Mouse (Mus musculus) bone marrow macrophage, adult 2 months (primary cell): Measurements from ENCODE around the gene Sacm1l. TPM values are rescaled to one million over a fixed set of nuclear protein-coding genes. Genes with fewer than 3 reads are reported as not detected.

ENCODE experiments used
- H3K27ac ChIP-seq: 2 replicates; pipeline ENCODE4 v1.5.1; 2012; ENCODE audit warnings: low read depth, low read length; ENCODE audit not compliant: insufficient read depth
- H3K4me1 ChIP-seq: 2 replicates; pipeline ENCODE4 v1.6.1; 2012; ENCODE audit warnings: low read length; ENCODE audit not compliant: control insufficient read depth, insufficient read depth
- H3K4me3 ChIP-seq: 2 replicates; pipeline ENCODE4 v1.5.1; 2012; ENCODE audit warnings: mild to moderate bottlenecking, low read length, moderate library complexity; ENCODE audit not compliant: insufficient read depth
- CTCF ChIP-seq: IDR thresholded peaks from 2 replicates; pipeline ENCODE4 v1.5.1; 2012; ENCODE audit warnings: low read depth, mild to moderate bottlenecking, low read length, moderate library complexity
- POLR2A ChIP-seq: IDR thresholded peaks from 2 replicates; pipeline ENCODE4 v1.6.1; 2012; ENCODE audit warnings: mild to moderate bottlenecking, low read depth, low read length, borderline replicate concordance
- polyA plus RNA-seq: library from polyadenylated mRNA; stranded (reverse); fragments of >200 nt; gene quantifications from 2 replicates; pipeline ENCODE4 v1.2.4, GENCODE M21; 2012; ENCODE audit not compliant: missing spikeins, insufficient read depth, insufficient read length

Gene Sacm1l
- polyA plus RNA-seq, 1 experiment: 34.8 TPM

DNA sequence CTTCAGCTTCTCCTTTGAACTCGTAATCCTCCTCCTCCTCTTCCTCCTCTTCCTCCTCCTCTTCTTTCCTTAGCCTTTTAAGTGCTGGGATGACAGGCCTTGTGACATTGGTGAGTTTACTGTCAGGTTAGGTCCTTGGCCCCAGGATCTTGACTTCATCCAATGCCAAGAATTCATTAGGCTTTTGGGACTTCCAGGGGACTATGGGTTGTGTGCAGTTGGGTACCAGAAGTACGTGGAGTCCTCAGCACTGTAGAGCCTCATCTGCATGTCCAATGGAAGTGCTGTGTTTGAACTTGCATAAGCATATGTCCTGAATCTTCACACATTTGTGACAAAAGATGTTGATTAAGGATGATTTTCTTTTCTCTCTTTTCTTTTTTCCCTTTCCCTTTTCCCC, 20.6 kb upstream of the Sacm1l start:
- Histone ChIP-seq H3K4me3 (no peak overlapping the region), H3K4me1 (peaks cover 7% of the 10 kb centered on the region), H3K27ac (no peak overlapping the region)
- TF ChIP-seq CTCF: no peak
- no peak for TF ChIP-seq POLR2A

DNA sequence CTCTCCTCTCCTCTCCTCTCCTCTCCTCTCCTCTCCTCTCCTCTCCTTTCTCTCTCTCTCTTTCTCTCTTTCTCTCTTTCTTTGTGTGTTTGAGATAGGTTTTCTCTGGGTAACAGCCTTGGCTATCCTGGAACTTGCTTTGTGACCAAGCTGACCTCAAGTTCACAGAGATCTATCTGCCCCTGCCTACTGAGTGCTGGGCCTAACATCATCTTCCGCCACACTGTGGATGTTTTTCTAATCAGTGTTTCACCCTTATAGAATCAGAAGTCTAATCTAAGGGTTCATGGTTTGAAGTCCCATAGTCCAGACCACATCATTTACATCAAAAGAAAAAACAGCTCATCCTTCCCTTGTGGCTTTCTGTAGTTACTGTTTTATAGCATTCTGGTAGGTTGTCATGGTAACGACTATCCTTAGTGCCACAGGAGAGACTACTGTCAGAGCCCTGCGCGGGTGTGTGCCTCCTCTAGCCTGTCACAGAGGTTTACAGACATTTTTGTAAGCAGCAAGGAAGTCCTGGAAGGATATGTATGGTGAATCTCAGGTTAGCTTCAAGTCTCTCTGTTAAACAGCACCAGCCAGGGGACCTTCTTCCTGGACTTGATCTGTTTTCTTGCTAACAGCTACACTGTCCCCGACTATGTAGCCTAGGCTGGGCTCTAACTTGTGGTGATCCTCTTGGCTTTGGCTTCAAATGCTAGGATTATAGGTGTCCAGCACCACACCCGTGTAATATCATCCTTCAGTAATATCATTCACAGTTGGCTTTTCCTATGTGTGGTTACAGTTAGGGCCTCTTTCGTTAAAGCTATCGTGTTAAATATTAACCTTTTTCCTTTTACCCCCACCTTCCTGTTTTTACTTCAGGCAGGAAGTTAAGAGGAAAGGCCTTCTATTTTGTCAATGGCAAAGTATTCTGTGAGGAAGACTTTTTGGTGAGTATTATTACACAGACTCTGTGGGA, 19.6 kb upstream of the Sacm1l start:
- no peak for TF ChIP-seq POLR2A
- no peak for TF ChIP-seq CTCF
- Histone ChIP-seq H3K4me1 (peaks cover 6% of the 10 kb centered on the region; the same call in 1 of the 2 replicates), H3K4me3 (no peak overlapping the region), H3K27ac (no peak overlapping the region)

DNA sequence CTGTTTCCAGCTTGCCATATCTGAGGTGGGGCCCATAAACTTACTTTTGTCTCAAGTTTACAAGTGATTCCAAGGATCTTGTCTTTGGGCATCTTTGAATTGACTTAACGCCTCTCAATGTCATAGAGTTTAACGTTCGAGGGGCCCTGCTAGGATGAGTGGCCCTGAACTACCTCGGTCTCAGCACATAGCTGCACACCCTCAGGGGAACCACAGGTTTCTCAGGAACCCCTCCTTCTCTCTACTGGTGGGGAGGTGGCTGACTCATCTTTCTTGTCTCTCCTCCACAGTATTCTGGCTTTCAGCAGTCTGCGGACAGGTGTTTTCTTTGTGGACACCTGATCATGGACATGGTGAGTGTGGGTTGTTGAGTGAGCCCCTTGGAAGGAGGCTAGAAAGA, 18.6 kb upstream of the Sacm1l start:
- no peak overlapping the region for H3K27ac ChIP-seq
- no peak for TF ChIP-seq CTCF
- no peak for TF ChIP-seq POLR2A
- H3K4me1 ChIP-seq: peaks cover 7% of the 10 kb centered on the region; the same call in 1 of the 2 replicates
- no peak overlapping the region for H3K4me3 ChIP-seq

DNA sequence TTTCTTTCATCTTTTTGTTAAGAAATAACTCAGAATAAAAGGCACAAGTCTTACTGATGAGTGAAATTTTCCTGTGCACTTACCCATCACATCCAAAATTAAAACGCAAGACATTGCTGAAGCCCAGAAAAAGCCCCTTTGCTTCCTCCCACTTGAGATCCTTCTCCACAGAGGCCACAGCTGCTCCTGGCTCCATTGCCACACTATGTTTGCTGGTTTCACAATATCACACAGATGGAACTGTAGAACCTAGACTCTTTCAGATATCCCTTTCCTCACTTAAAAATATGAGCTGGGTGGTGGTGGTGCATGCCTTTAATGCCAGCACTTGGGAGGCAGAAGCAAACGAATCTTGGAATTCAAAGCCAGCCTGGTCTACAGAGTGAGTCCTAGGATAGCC, 17.1 kb upstream of the Sacm1l start:
- TF ChIP-seq POLR2A (no peak), CTCF (no peak)
- H3K27ac ChIP-seq: no peak overlapping the region
- peaks cover 7% of the 10 kb centered on the region; the same call in 1 of the 2 replicates for H3K4me1 ChIP-seq
- H3K4me3 ChIP-seq: no peak overlapping the region

DNA sequence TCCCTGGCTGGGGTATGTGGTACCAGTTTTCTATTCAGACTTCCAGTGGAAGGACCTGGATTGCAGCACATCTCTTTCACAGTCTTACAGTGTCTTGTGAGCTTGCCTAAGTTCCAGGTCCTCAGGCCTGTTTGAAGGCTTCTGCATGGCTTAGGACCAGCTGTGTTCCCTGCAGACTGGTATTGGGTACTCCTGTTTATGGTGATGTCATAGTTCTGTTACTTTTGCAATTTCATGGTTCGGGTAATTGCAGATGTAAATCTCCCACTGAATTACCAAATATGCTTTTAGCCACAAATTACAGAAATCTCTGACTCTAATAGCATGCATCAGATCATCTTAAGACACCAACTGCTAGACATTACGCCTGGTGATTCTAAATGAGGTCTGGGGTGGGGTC, 14.5 kb upstream of the Sacm1l start:
- Histone ChIP-seq H3K27ac (no peak overlapping the region), H3K4me3 (no peak overlapping the region), H3K4me1 (peaks cover 6% of the 10 kb centered on the region; the same call in 1 of the 2 replicates)
- TF ChIP-seq CTCF (no peak), POLR2A (no peak)

DNA sequence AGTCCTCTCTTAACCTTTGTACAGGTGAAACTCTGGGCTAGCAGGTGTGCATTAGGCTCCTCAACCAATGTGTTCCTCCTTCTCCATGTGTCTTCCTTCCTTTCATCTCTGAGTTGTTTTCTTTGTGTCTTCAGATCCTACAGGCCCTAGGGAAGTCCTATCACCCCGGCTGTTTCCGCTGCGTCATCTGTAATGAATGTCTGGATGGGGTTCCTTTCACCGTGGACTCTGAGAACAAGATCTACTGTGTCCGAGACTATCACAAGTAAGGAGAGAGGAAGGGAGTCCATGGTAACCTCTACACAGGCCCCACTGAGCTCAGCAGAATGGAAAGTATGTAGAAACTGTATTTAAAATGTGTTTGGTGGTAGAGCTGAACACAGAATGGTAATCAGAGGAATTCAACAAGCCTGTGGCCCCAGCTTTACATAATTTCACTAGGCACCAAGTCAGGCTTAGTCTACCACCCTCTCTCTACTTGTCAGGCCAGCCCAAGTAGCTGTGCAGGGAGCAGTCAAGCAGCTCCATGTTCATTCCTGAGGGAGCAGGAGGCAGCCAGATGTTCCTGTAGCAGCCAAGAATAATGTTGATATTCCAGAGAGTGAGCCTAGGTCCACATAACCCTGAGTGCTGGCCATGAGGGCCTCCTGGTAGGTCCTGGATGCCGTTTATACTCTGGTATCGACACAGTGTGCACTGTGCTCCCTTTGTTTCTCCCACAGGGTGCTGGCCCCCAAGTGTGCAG, 12.7 kb upstream of the Sacm1l start:
- no peak overlapping the region for H3K4me3 ChIP-seq
- peaks cover 3% of the 10 kb centered on the region; the same call in 1 of the 2 replicates for H3K4me1 ChIP-seq
- no peak overlapping the region for H3K27ac ChIP-seq
- TF ChIP-seq POLR2A (no peak), CTCF (no peak)

DNA sequence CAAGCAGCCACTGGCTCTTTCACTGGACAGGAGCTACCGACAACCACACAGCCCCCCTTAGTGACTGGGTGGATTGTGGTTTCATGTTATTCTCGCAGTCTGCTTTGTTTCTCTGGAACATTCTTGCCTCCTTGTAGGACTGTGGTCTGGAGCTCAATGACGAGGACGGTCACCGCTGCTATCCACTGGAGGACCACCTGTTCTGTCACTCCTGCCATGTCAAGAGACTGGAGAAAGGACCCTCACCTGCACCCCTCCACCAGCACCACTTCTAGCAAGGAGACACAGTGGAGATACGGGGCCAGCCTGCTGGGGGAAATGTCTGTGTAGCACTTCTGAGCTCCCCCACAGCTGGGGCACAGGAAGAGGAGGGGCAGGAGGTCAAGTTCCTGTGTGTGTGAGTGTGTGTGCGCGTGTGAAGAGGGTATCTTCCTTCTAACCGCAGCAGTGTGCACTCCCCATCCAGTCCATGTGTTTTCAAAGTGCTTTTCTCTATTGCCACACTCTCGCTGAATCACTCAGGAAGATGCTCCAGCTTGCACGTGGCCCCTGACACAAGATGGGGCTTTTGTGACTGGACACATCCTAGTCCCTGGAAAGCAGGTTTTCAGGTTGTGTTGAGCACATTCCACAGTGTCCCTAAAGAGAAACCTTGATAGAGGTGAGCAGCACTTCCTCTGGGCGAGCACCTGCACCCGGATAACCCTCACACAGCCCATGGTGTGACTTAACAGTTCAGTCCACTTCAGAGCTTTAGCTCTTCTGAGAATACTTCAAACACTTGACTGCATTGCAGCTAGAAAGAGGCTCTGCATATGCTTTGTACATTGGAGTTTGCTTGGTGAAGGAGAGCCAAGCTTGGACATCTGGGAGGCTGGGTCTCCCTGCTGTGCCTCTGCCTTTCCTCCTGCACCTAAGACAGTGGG, 10.3 kb upstream of the Sacm1l start:
- Histone ChIP-seq H3K4me1 (peaks cover 3% of the 10 kb centered on the region; the same call in 1 of the 2 replicates), H3K27ac (no peak overlapping the region), H3K4me3 (no peak overlapping the region)
- TF ChIP-seq CTCF (no peak), POLR2A (no peak)

DNA sequence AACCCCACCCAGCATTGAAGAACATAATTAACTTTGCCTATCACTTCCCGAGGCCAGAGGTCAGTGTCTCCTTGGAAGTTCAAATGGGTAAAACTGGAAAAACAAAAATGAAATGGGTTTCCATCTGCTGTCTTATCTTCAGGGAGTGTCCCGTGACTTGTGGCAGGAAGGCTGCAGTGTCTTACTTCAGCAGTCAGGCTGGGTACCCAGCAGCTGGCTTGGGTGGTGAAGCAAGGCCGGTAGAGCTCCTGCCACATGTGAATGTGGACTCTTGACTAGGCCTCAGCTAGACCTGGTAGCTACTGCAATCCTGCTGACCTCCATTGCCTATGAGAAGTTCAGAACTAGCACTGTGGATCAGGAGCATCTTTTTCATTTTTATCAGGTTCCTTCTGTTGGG, 8.8 kb upstream of the Sacm1l start:
- H3K4me1 ChIP-seq: no peaks in the 10 kb centered on the region
- TF ChIP-seq CTCF (no peak), POLR2A (no peak)
- H3K27ac ChIP-seq: no peak overlapping the region
- H3K4me3 ChIP-seq: no peak overlapping the region

DNA sequence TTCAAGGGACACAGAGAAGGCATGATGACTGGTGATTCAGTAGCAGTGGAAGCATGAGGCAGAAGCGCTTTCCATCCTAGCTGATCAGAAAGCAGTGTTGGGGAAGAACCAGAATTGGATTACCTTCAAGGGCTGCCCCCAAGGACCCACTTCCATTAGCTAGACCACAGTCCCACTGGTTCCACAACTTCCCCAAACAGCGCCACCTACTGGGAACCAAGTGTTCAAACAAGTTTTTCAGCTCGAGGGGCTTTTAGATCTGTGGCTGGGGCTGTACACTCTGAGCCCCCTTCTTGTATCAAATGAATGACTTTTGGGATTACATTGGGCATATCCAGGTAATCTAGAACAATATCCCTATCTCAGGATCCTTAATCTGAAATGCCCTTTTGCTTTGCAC, 5.9 kb upstream of the Sacm1l start:
- H3K4me3 ChIP-seq: no peak overlapping the region

More for the DNA sequence above, 5.9 kb upstream of the Sacm1l start:
- Histone ChIP-seq H3K27ac (no peak overlapping the region), H3K4me1 (peaks cover 2% of the 10 kb centered on the region)
- TF ChIP-seq CTCF (peak; percentile 91), POLR2A (no peak)
